Mouse (Mus musculus) urinary bladder, postnatal 25 days (tissue): Measurements from ENCODE around the gene Armc9.

Source experiments
- DNase-seq: peaks from one replicate; pipeline ENCODE4 v3.0.0; 2022; ENCODE audit warnings: low spot score

Armc9 gene

GRCm38 (mm10) chr1:86225195-86225594 lies 70.6 kb downstream of the Armc9 start:
- DNase-seq, result no peak

- no peak for DNase-seq
Observed at GRCm38 (mm10) chr1:86228653-86229052, 74.1 kb downstream of the Armc9 start.

GRCm38 (mm10) chr1:86229184-86229829 lies 74.7 kb downstream of the Armc9 start:
- no peak for DNase-seq

- no peak for DNase-seq
Observed at GRCm38 (mm10) chr1:86232631-86233030, 78.1 kb downstream of the Armc9 start.

DNA sequence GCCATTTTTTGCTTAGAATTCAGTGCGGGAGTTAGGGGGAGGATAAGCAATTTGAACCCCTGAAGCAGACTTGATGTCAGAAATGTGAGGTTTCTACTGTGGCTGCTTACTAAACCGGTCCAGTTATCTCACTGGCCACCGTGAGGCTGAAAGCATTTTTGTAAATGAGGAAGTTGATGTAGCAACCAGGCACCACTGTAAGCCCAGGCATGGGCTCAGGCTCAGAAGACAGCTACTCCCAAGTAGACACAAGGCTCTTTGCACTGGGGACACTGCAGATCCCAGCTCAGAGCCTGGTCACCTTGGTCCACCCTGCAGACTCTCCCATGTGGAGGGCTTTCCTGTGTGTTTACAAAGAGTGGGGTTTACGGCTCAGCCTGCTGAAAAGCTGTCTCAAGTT lies 79.2 kb downstream of the Armc9 start:
- DNase-seq, result no peak

DNA sequence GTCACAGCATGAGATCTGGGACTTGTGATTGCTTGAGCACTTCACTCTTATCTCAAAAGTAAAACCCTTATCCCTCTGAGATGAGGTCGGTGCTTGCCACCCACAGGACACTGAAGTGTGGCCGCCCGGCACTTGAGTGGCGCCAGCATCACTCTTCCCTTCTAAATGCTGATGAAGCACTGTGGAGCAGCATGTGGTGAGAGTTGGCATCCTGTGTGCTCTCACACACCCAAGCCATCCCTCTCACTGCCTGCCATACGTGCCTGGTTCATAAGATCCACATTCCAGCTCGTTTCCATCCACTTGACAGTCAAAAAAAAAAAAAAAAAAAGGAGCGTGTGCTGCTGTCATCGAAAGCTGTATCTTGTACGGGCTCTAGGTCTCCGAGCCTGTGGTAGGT lies 80.5 kb downstream of the Armc9 start:
- DNase-seq, result no peak

GRCm38 (mm10) chr1:86236442-86236841 lies 81.9 kb downstream of the Armc9 start:
- no peak for DNase-seq

- DNase-seq, result no peak
Observed at GRCm38 (mm10) chr1:86239010-86239409, 84.4 kb downstream of the Armc9 start.

DNA sequence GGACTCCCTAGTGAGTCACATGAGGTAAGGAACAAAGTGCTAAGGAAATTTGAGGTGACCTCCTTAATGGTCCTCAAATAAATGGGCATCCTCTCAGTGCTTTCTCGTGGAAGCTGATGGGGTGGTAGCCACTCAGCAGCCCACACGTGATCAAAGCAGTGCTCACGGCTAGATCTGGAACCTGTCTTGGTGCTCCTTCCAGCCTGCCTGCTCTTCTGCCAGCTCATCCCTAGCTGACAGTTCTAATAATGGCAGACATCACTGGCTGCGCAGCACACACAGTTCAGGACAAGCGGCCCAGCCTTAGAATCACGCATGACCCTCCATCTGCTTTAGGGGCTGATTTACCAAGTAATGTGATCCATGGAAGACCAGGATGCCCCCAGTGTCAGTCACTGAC lies 85.3 kb downstream of the Armc9 start:
- DNase-seq, result no peak

GRCm38 (mm10) chr1:86240959-86241358 lies 86.4 kb downstream of the Armc9 start:
- no peak for DNase-seq

DNA sequence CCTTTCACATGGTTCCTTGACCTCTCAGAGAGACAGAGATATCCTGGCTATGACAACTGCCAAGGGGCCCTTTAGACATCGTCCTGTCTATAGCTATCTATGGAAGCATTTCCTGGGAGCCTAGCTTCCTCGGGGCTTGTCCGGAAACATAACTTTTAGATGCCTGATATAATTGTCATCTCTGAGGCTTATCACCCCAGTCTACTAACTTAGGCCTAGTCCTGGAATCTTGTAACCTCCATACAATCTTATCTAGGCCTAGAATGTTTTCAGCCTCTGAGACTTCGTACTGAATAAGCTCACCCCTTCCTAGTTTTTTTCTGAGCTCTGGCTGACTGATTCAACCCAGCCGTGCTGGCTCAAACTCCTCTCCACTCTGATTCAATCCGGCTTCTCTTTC lies 88.9 kb downstream of the Armc9 start:
- DNase-seq, result no peak

- DNase-seq, result no peak
Observed at GRCm38 (mm10) chr1:86245301-86246085, 90.9 kb downstream of the Armc9 start.

- no peak for DNase-seq
Observed at GRCm38 (mm10) chr1:86253410-86253809, 98.8 kb downstream of the Armc9 start.

DNA sequence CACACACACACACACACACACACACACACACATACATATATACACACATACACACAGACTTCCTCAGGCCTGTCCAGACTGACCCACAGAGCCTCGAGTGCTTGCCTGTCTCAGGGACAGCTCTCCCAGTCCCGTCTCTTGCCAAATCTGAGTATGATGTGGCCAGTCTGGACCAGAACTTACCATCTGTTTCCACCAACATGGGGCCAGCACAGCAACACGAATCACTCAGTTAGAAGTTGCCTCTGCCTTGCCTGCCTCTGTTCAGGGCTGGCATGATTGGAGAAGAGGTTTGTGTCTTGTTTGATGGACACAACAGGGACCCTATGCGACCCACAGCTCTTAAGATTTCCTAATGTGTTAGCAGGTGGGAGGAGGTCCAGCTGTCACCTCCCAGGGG lies 101.7 kb downstream of the Armc9 start:
- no peak for DNase-seq

- no peak for DNase-seq
Observed at GRCm38 (mm10) chr1:86257228-86257627, 102.6 kb downstream of the Armc9 start.

DNA sequence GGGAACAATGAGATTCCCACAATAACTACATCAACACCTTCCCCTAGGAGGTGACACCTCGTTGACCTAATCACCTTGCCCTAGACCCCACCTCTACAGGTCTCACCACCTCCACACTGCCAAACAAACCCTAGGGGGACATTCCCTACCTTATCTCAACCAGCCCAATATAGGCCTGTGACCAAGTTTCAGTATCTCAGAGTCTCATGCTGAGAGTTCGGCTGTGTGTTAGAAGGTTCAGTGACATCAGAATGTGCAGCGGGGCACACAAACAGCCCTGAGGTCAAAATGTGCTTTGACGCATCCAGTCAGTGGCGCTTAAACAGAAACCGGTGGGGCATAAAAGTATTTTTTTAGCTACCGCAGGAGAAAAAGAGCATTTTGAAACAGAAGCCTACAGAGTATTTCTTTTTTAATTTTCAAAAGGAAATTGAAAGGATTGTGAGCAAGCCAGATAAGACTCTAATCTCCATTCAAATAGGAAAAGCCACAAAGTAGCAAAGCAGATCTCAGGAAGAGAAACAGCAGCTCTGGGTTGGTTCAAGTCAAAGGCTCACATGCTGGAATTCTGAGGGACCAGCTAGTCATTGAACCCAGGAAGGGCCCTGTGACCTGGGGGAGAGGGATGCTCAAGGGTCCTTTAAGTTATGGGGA lies 103.7 kb downstream of the Armc9 start:
- DNase-seq, result no peak

- no peak for DNase-seq
Observed at GRCm38 (mm10) chr1:86263564-86264339, 109.2 kb downstream of the Armc9 start.

DNA sequence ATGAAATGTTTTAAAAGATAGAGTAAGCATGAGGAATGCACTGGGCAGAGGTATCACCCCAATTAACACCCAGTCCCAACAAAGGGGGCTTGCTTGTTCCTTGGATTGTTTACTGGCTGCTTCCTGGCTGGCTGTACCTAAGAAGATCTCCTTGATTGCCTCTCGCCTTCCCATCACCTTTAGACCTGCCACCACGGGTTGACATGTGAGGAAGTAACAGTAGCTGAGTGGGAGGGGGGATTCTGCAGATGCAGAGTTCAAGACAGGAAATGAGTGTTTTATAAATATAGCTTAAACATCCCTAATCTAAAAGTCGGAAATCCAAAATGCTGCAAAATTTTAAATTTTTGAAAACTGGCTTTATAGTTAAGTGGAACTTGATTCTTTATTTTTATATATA lies 110.5 kb downstream of the Armc9 start:
- no peak for DNase-seq

DNA sequence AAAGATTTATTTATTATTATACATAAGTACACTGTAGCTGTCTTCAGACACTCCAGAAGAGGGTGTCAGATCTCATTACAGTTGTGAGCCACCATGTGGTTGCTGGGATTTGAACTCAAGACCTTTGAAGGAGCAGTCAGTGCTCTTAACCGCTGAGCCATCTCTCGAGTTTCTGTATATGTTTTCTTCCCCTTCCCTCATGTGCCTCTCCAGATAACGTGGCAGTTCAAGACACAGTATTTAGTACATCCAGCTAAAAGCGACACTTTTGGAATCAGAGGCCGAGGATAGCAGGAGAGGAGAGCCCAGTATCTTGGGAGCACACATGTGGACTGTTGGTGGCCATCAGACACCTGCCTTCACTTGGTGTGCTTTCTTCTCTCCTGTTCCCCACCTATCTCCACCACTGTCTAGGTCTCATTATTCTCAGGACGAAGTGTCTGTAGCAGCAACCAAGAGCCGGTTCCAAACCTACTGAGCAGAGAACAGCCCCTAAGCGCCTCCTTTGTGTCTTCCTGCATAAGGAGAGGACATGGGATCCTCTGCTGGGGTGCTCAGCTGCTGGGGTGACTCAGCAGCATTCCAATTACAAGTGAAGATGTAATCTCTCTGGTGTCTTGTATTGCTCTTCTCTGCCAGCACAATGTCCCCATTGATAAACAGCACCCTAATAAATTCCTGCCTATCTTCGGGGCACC lies 114.1 kb downstream of the Armc9 start:
- no peak for DNase-seq

DNA sequence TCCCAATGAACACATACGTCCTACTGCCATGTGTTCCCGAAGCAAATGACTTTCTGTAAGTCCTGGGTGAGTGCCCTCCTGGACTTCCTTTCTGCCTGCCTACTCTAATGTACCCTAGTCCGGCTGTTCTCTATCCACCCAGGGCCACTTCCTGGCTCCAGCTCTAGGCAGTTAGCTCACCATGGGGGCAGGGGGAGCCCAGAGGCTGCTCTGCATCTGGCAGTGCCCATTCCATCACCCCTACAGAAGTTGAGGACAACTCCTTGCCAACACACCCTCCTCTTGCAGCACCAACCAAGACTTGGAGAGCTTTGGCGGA lies 114.6 kb downstream of the Armc9 start:
- no peak for DNase-seq

DNA sequence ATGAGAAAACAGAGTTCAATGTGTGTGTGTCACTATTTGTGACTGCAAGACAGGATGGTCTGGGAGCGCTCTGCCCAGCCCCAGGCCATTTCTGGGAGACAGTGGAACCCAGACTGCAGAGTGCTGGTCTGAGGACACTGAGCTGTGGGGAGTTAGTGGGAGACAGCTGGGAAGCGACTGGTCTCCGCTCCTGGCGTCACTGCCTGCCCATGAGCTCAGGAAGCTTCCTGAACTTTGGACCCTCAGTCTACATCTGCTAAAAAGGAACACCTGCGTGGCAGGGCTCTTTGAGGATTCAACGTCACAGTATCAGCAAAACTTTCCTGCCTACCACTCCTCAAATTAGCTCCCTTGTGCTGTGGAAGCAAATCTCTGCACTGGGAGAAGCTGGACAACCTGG lies 117.1 kb downstream of the Armc9 start:
- DNase-seq, result no peak

DNA sequence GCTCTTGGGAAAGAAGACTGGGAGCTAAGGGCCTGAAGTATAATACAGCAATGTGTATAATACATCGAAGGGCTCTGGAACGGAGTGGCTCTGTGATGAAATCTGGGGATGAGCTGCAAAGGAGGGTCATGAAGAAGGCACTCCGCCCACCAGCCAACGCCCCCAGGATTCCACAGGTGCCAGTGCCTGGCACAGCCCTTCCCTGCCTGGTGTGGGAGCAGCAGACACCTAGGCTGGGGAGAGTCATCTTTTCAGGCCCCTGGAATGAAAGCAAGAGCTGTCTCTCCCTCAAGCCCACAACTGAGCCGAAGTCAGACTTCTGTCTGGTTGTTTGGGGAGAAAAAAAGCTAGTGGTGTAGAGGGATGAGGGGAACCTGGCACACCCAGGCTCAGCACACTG lies 122.5 kb downstream of the Armc9 start:
- no peak for DNase-seq
